Mouse (Mus musculus): ENCODE results near the gene Fez2. TPM values are rescaled to one million over a fixed set of nuclear protein-coding genes. Genes with fewer than 3 reads are reported as not detected.

The Fez2 gene
- polyA plus RNA-seq, 1 experiment from 2014 or later: 43.2 TPM

- DNase-seq (ENCODE audit: low spot score): no peak
- peaks cover 36% of the 10 kb centered on the region for H3K36me3 ChIP-seq (ENCODE audit: control insufficient read depth, insufficient read depth, low read length)
- no peak overlapping the region for H3K4me3 ChIP-seq (ENCODE audit: low read depth, low read length)
- no peaks in the 10 kb centered on the region for H3K27me3 ChIP-seq (replicated peaks; ENCODE audit: control insufficient read depth, insufficient read depth, low read length)
- no peak overlapping the region for H3K9ac ChIP-seq (ENCODE audit: low read depth, low read length)
- 66% methylated on average over 8 of the region's 8 CpGs for WGBS
- H3K4me2 ChIP-seq (ENCODE audit: low read depth, low read length): no peak overlapping the region
- ATAC-seq (ENCODE audit: low read depth): no peak
- H3K4me1 ChIP-seq (ENCODE audit: control insufficient read depth, insufficient read depth, low read length): no peaks in the 10 kb centered on the region
- H3K9me3 ChIP-seq (ENCODE audit: control insufficient read depth, low read length): no peaks in the 10 kb centered on the region
- H3K27ac ChIP-seq (replicated peaks; ENCODE audit: low read depth, low read length): no peak overlapping the region
Measured at GRCm38 (mm10) chr17:78355611-78356010, 62.3 kb downstream of the Fez2 start.

- no peaks in the 10 kb centered on the region for H3K27me3 ChIP-seq (replicated peaks; ENCODE audit: control insufficient read depth, insufficient read depth, low read length)
- no peak overlapping the region for H3K4me2 ChIP-seq (ENCODE audit: low read depth, low read length)
- 80% methylated on average over 12 of the region's 12 CpGs for WGBS
- no peak for DNase-seq (ENCODE audit: low spot score)
- no peak overlapping the region for H3K4me3 ChIP-seq (ENCODE audit: low read depth, low read length)
- no peak overlapping the region for H3K27ac ChIP-seq (replicated peaks; ENCODE audit: low read depth, low read length)
- H3K9ac ChIP-seq (ENCODE audit: low read depth, low read length): no peak overlapping the region
- ATAC-seq (ENCODE audit: low read depth): no peak
- H3K9me3 ChIP-seq (ENCODE audit: control insufficient read depth, low read length): no peaks in the 10 kb centered on the region
- H3K4me1 ChIP-seq (ENCODE audit: control insufficient read depth, insufficient read depth, low read length): no peaks in the 10 kb centered on the region
- peaks cover 43% of the 10 kb centered on the region for H3K36me3 ChIP-seq (ENCODE audit: control insufficient read depth, insufficient read depth, low read length)
Measured at GRCm38 (mm10) chr17:78354871-78355270, 63.1 kb downstream of the Fez2 start.

GRCm38 (mm10) chr17:78354411-78354810, 63.5 kb downstream of the Fez2 start:
- Histone ChIP-seq H3K27ac (replicated peaks; ENCODE audit: low read depth, low read length) (no peak overlapping the region), H3K4me3 (ENCODE audit: low read depth, low read length) (no peak overlapping the region), H3K9me3 (ENCODE audit: control insufficient read depth, low read length) (no peaks in the 10 kb centered on the region), H3K27me3 (replicated peaks; ENCODE audit: control insufficient read depth, insufficient read depth, low read length) (no peaks in the 10 kb centered on the region), H3K9ac (ENCODE audit: low read depth, low read length) (no peak overlapping the region), H3K4me1 (ENCODE audit: control insufficient read depth, insufficient read depth, low read length) (no peaks in the 10 kb centered on the region), H3K4me2 (ENCODE audit: low read depth, low read length) (no peak overlapping the region), H3K36me3 (ENCODE audit: control insufficient read depth, insufficient read depth, low read length) (peaks cover 48% of the 10 kb centered on the region)
- no peak for ATAC-seq (ENCODE audit: low read depth)
- 79% methylated on average over 2 of the region's 2 CpGs for WGBS
- DNase-seq (ENCODE audit: low spot score): no peak

- Histone ChIP-seq H3K36me3 (ENCODE audit: control insufficient read depth, insufficient read depth, low read length) (peaks cover 57% of the 10 kb centered on the region), H3K4me2 (ENCODE audit: low read depth, low read length) (no peak overlapping the region), H3K9ac (ENCODE audit: low read depth, low read length) (no peak overlapping the region), H3K4me1 (ENCODE audit: control insufficient read depth, insufficient read depth, low read length) (no peaks in the 10 kb centered on the region), H3K4me3 (ENCODE audit: low read depth, low read length) (no peak overlapping the region), H3K27ac (replicated peaks; ENCODE audit: low read depth, low read length) (no peak overlapping the region), H3K9me3 (ENCODE audit: control insufficient read depth, low read length) (no peaks in the 10 kb centered on the region), H3K27me3 (replicated peaks; ENCODE audit: control insufficient read depth, insufficient read depth, low read length) (no peaks in the 10 kb centered on the region)
- DNase-seq (ENCODE audit: low spot score) (no peak), ATAC-seq (ENCODE audit: low read depth) (no peak)
- 88% methylated on average over 3 of the region's 3 CpGs for WGBS
Measured at GRCm38 (mm10) chr17:78352500-78352855, 65.5 kb downstream of the Fez2 start.

GRCm38 (mm10) chr17:78351676-78352499, 66.1 kb downstream of the Fez2 start:
- no peak overlapping the region for H3K4me3 ChIP-seq (ENCODE audit: low read depth, low read length)
- 61% methylated on average over 12 of the region's 12 CpGs for WGBS
- H3K27me3 ChIP-seq (replicated peaks; ENCODE audit: control insufficient read depth, insufficient read depth, low read length): no peaks in the 10 kb centered on the region
- H3K9me3 ChIP-seq (ENCODE audit: control insufficient read depth, low read length): no peaks in the 10 kb centered on the region
- no peak for DNase-seq (ENCODE audit: low spot score)
- peaks cover 58% of the 10 kb centered on the region for H3K36me3 ChIP-seq (ENCODE audit: control insufficient read depth, insufficient read depth, low read length)
- no peak overlapping the region for H3K9ac ChIP-seq (ENCODE audit: low read depth, low read length)
- no peaks in the 10 kb centered on the region for H3K4me1 ChIP-seq (ENCODE audit: control insufficient read depth, insufficient read depth, low read length)
- H3K27ac ChIP-seq (replicated peaks; ENCODE audit: low read depth, low read length): no peak overlapping the region
- H3K4me2 ChIP-seq (ENCODE audit: low read depth, low read length): no peak overlapping the region
- ATAC-seq (ENCODE audit: low read depth): no peak

- H3K4me1 ChIP-seq (ENCODE audit: control insufficient read depth, insufficient read depth, low read length): no peaks in the 10 kb centered on the region
- H3K9ac ChIP-seq (ENCODE audit: low read depth, low read length): no peak overlapping the region
- no peaks in the 10 kb centered on the region for H3K9me3 ChIP-seq (ENCODE audit: control insufficient read depth, low read length)
- H3K27ac ChIP-seq (replicated peaks; ENCODE audit: low read depth, low read length): no peak overlapping the region
- no peak overlapping the region for H3K4me2 ChIP-seq (ENCODE audit: low read depth, low read length)
- H3K36me3 ChIP-seq (ENCODE audit: control insufficient read depth, insufficient read depth, low read length): peaks cover 51% of the 10 kb centered on the region
- DNase-seq (ENCODE audit: low spot score) (no peak), ATAC-seq (ENCODE audit: low read depth) (no peak)
- no peaks in the 10 kb centered on the region for H3K27me3 ChIP-seq (replicated peaks; ENCODE audit: control insufficient read depth, insufficient read depth, low read length)
- H3K4me3 ChIP-seq (ENCODE audit: low read depth, low read length): no peak overlapping the region
- WGBS: 93% methylated on average over 17 of the region's 17 CpGs
Measured at GRCm38 (mm10) chr17:78347111-78347801, 70.7 kb downstream of the Fez2 start.

- no peak for ATAC-seq (ENCODE audit: low read depth)
- Histone ChIP-seq H3K27me3 (replicated peaks; ENCODE audit: control insufficient read depth, insufficient read depth, low read length) (no peaks in the 10 kb centered on the region), H3K27ac (replicated peaks; ENCODE audit: low read depth, low read length) (no peak overlapping the region), H3K9me3 (ENCODE audit: control insufficient read depth, low read length) (no peaks in the 10 kb centered on the region), H3K9ac (ENCODE audit: low read depth, low read length) (no peak overlapping the region), H3K4me1 (ENCODE audit: control insufficient read depth, insufficient read depth, low read length) (no peaks in the 10 kb centered on the region), H3K4me2 (ENCODE audit: low read depth, low read length) (no peak overlapping the region), H3K4me3 (ENCODE audit: low read depth, low read length) (no peak overlapping the region), H3K36me3 (ENCODE audit: control insufficient read depth, insufficient read depth, low read length) (peaks cover 33% of the 10 kb centered on the region)
- 88% methylated on average over 3 of the region's 3 CpGs for WGBS
- DNase-seq (ENCODE audit: low spot score): no peak
Measured at GRCm38 (mm10) chr17:78343688-78344087, 74.3 kb downstream of the Fez2 start.

GRCm38 (mm10) chr17:78335250-78335649, 82.7 kb downstream of the Fez2 start:
- Histone ChIP-seq H3K9me3 (ENCODE audit: control insufficient read depth, low read length) (no peaks in the 10 kb centered on the region), H3K36me3 (ENCODE audit: control insufficient read depth, insufficient read depth, low read length) (peaks cover 27% of the 10 kb centered on the region), H3K27ac (replicated peaks; ENCODE audit: low read depth, low read length) (no peak overlapping the region), H3K4me3 (ENCODE audit: low read depth, low read length) (no peak overlapping the region), H3K4me2 (ENCODE audit: low read depth, low read length) (no peak overlapping the region), H3K4me1 (ENCODE audit: control insufficient read depth, insufficient read depth, low read length) (no peaks in the 10 kb centered on the region), H3K9ac (ENCODE audit: low read depth, low read length) (no peak overlapping the region), H3K27me3 (replicated peaks; ENCODE audit: control insufficient read depth, insufficient read depth, low read length) (no peaks in the 10 kb centered on the region)
- ATAC-seq (ENCODE audit: low read depth) (no peak), DNase-seq (ENCODE audit: low spot score) (no peak)
- 70% methylated on average over 8 of the region's 8 CpGs for WGBS

- H3K4me3 ChIP-seq (ENCODE audit: low read depth, low read length): no peak overlapping the region
- no peaks in the 10 kb centered on the region for H3K27me3 ChIP-seq (replicated peaks; ENCODE audit: control insufficient read depth, insufficient read depth, low read length)
- ATAC-seq (ENCODE audit: low read depth): no peak
- no peak overlapping the region for H3K27ac ChIP-seq (replicated peaks; ENCODE audit: low read depth, low read length)
- H3K36me3 ChIP-seq (ENCODE audit: control insufficient read depth, insufficient read depth, low read length): peaks cover 24% of the 10 kb centered on the region
- H3K9ac ChIP-seq (ENCODE audit: low read depth, low read length): no peak overlapping the region
- H3K9me3 ChIP-seq (ENCODE audit: control insufficient read depth, low read length): no peaks in the 10 kb centered on the region
- no peak for DNase-seq (ENCODE audit: low spot score)
- no peak overlapping the region for H3K4me2 ChIP-seq (ENCODE audit: low read depth, low read length)
- no peaks in the 10 kb centered on the region for H3K4me1 ChIP-seq (ENCODE audit: control insufficient read depth, insufficient read depth, low read length)
- WGBS: 87% methylated on average over 10 of the region's 10 CpGs
Measured at GRCm38 (mm10) chr17:78333275-78333674, 84.7 kb downstream of the Fez2 start.

Data from embryonic facial prominence, embryonic 14.5 days (tissue).